In genomic region chr10:41295145-41295544, GRCm38 (mm10) we compare ENCODE assay signal across 7 mouse cellular contexts. TPM values are rescaled to one million over a fixed set of nuclear protein-coding genes. Genes with fewer than 3 reads are reported as not detected.
A peak's percentile ranks its signal among the peaks of the same experiment; 100 is the strongest.
DNase-seq lines count a peak whose midpoint lies in the region; ATAC-seq and TF ChIP-seq lines count a peak whose summit lies in the region.

No protein-coding gene starts in this region.

- H3K27ac ChIP-seq in layer of hippocampus, adult 2 months: peak overlapping the region; percentile 52
- no peak overlapping the region for H3K27ac ChIP-seq in neural tube, embryonic 14.5 days (ENCODE audit: low read depth, low read length)

- H3K4me1 ChIP-seq in neural tube, embryonic 14.5 days (ENCODE audit: control insufficient read depth, insufficient read depth, low read length): 0 out of 2 replicates have a peak, but pooled peaks cover 4% of the 10 kb centered on the region

- H3K27me3 ChIP-seq in neural tube, embryonic 14.5 days (ENCODE audit: control insufficient read depth, insufficient read depth, low read length): no peaks in the 10 kb centered on the region

- H3K9ac ChIP-seq in neural tube, embryonic 14.5 days (replicated peaks; ENCODE audit: low read depth, low read length): no peak overlapping the region

- no peaks in the 10 kb centered on the region for H3K36me3 ChIP-seq in neural tube, embryonic 14.5 days (ENCODE audit: control insufficient read depth, insufficient read depth, low read length)

- 14% methylated on average over 7 of the region's 7 CpGs for WGBS in neural tube, embryonic 14.5 days

- H3K4me3 ChIP-seq in layer of hippocampus, adult 2 months: peak overlapping the region; percentile 33
- H3K4me3 ChIP-seq in neural tube, embryonic 14.5 days (ENCODE audit: low read depth, low read length): no peak overlapping the region

- ATAC-seq in neural tube, embryonic 14.5 days (ENCODE audit: low read depth): peak; percentile 78

- H3K4me2 ChIP-seq in neural tube, embryonic 14.5 days (ENCODE audit: low read depth, low read length): peak overlapping the region; percentile 20; the same call in 1 of the 2 replicates

- no peak for TF ChIP-seq CTCF in layer of hippocampus, adult 2 months (conservative IDR thresholded peaks at IDR 0.05)

- no peak for DNase-seq in layer of hippocampus, adult 2 months (ENCODE audit: low spot score in 2 of 2)
- DNase-seq in layer of hippocampus, adult 9-10 months (ENCODE audit: low spot score): no peak
- DNase-seq in cerebellum, postnatal 14 days: peak; percentile 68 to 70
- DNase-seq in kidney, postnatal 36 days: peak; percentile 37 to 62
- DNase-seq in thymus, postnatal 25 days: no peak
- DNase-seq in frontal cortex, postnatal 10 days (ENCODE audit: low spot score in 2 of 2): no peak

- H3K9me3 ChIP-seq in neural tube, embryonic 14.5 days (ENCODE audit: control insufficient read depth, low read length): no peaks in the 10 kb centered on the region

RNA-seq across cellular contexts. Expression of gene Fig4, which starts 7.9 kb away (rescaled TPM):
- total RNA-seq in layer of hippocampus, adult 2 months (2021): 10 to 100 TPM; 34.5 to 35.9 TPM
- 36.4 and 36.6 TPM in 2 replicates for polyA plus RNA-seq in neural tube, embryonic 14.5 days (2014; fragmentation: Nextera tagmentation; extraction: Ambion mirVana)

RNA-seq across cellular contexts. Expression of gene Ak9, which starts 8.6 kb away (rescaled TPM):
- under 1 TPM; 0.12 to 0.20 TPM for total RNA-seq in layer of hippocampus, adult 2 months (2021)
- polyA plus RNA-seq in neural tube, embryonic 14.5 days (2014; fragmentation: Nextera tagmentation; extraction: Ambion mirVana): 0.08 and 0.20 TPM in 2 replicates

Comparison
In these comparisons a context has a peak if more than half of its experiments do, and no peak if none do; other contexts are left out.
1. DNase-seq: peak in cerebellum, postnatal 14 days (2 of 2) and kidney, postnatal 36 days (2 of 2); none in layer of hippocampus, adult 2 months (0 of 2), layer of hippocampus, adult 9-10 months (single experiment), thymus, postnatal 25 days (single experiment) and frontal cortex, postnatal 10 days (0 of 2).